Mouse (Mus musculus) kidney, adult 2 months (tissue): ENCODE data around the gene Cyp2w1. TPM values are rescaled to one million over a fixed set of nuclear protein-coding genes. Genes with fewer than 3 reads are reported as not detected.

Source experiments
- DNase-seq: peaks from one replicate; pipeline ENCODE4 v3.0.0; 2021
- H3K27ac ChIP-seq: fragments of 200-500 bp; 2 replicates; pipeline ENCODE4 v1.5.1; 2012; ENCODE audit warnings: low read depth, low read length, control low read depth, inconsistent platforms; ENCODE audit not compliant: insufficient read depth
- H3K27me3 ChIP-seq: fragments of 200-500 bp; replicated peaks from 2 replicates; pipeline ENCODE4 v1.6.1; 2012; ENCODE audit warnings: mild to moderate bottlenecking, moderate library complexity, low read length, inconsistent platforms; ENCODE audit not compliant: control insufficient read depth, insufficient read depth
- H3K36me3 ChIP-seq: fragments of 200-500 bp; 2 replicates; pipeline ENCODE4 v1.6.1; 2012; ENCODE audit warnings: mild to moderate bottlenecking, moderate library complexity, low read length, inconsistent platforms; ENCODE audit not compliant: control insufficient read depth, insufficient read depth
- H3K4me1 ChIP-seq: fragments of 200-500 bp; 2 replicates; pipeline ENCODE4 v1.6.1; 2011; ENCODE audit warnings: low read length; ENCODE audit not compliant: control insufficient read depth, insufficient read depth
- H3K4me3 ChIP-seq: fragments of 200-500 bp; 2 replicates; pipeline ENCODE4 v1.5.1; 2011; ENCODE audit warnings: mild to moderate bottlenecking, low read depth, low read length, control low read depth; ENCODE audit not compliant: insufficient read depth
- CTCF ChIP-seq: fragments of 200-500 bp; conservative IDR thresholded peaks from 2 replicates; pipeline ENCODE4 v1.5.1; 2011; ENCODE audit warnings: low read depth, mild to moderate bottlenecking, control low read depth, low read length, moderate library complexity, mixed read lengths; ENCODE audit not compliant: insufficient read depth, insufficient read length
- POLR2A ChIP-seq: fragments of 200-500 bp; IDR thresholded peaks from one replicate; pipeline ENCODE4 v1.6.1; 2011; ENCODE audit warnings: low read depth, low read length, control low read depth
- WGBS: fragments of 180-500 bp; shearing (Covaris S2); methylation state at CpG from one replicate; pipeline ENCODE4 v1.1.7; 2018; 5-methylcytosine and 5-hydroxymethylcytosine counted together
- polyA plus RNA-seq: library from polyadenylated mRNA; depleted of rRNA; stranded (reverse); fragments of >200 nt; gene quantifications from 2 replicates; pipeline ENCODE4 v1.2.3, GENCODE M21; 2012

The Cyp2w1 gene
- polyA plus RNA-seq, 1 experiment: not detected

DNA sequence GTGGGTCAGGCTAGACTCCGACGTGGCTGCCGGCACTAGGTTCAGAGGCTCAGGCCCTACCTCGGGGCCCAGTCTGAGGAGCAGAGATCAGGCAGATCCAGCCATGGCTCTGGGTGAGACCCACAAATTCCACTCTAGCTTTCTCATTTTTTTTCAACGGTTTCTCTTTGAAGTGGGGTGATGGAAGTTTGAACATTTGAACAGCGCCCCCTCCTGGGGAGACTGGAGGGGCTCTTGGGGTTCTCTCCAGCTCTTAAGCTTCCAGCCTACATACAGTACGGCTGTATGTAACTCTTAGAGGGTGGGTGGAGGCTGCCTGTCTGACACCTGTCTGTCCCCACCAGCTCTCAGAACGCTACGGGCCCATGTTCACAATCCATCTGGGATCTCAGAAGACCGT, 1.1 kb downstream of the Cyp2w1 start:
- TF ChIP-seq POLR2A (no peak), CTCF (peak; percentile 41)
- H3K27me3 ChIP-seq: no peaks in the 10 kb centered on the region
- 64% methylated on average over 10 of the region's 10 CpGs for WGBS
- H3K4me3 ChIP-seq: no peak overlapping the region
- H3K4me1 ChIP-seq: no peaks in the 10 kb centered on the region
- DNase-seq: no peak
- no peak overlapping the region for H3K27ac ChIP-seq
- H3K36me3 ChIP-seq: no peaks in the 10 kb centered on the region

DNA sequence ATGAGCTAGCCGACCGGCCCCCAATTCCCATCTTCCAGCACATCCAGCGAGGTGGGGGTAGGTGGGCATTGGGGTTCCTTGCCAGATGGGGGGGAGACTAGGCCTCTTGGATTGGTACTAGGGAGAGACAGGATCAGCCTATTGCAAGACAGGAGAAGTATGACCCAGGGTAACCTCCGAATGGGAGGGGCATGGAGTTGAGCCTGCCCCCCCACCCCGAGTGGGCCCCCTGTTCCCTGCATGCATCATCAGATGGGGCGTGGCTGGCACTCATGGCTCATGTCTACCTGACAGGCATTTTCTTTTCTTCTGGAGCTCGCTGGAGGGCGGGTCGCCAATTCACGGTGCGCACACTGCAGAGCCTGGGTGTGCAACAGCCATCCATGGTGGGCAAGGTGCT, 1.5 kb downstream of the Cyp2w1 start:
- no peaks in the 10 kb centered on the region for H3K27me3 ChIP-seq
- no peaks in the 10 kb centered on the region for H3K36me3 ChIP-seq
- H3K4me1 ChIP-seq: no peaks in the 10 kb centered on the region
- no peak overlapping the region for H3K27ac ChIP-seq
- 92% methylated on average over 11 of the region's 11 CpGs for WGBS
- H3K4me3 ChIP-seq: no peak overlapping the region
- DNase-seq: no peak
- no peak for TF ChIP-seq POLR2A
- no peak for TF ChIP-seq CTCF

DNA sequence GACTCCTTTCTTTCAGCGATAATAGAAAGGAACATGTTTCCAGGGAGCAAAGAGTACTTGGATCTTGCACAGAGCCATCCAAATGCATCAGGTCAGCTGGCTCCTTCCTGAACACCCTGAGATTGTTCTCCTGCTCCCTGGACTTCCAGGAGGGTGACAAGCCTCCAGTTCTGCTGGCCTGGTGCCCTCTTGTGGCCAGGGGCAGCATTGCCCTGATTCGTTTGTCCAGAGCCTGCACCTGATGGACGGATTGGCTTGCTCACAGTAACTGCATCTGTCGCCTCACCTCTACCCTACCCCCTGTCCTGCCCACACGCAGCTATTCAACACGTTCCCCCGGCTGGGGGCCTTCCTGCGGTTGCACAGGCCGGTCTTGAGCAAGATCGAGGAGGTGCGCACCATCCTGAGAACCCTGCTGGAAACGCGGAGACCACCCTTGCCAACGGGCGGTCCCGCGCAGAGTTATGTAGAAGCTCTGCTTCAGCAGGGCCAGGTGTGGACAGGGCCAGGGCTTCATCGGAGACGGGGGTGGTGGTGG, 2.9 kb downstream of the Cyp2w1 start:
- H3K4me1 ChIP-seq: no peaks in the 10 kb centered on the region
- H3K27ac ChIP-seq: no peak overlapping the region
- peak; percentile 99; the same call in 1 of the 2 replicates for TF ChIP-seq CTCF
- no peak for TF ChIP-seq POLR2A
- no peaks in the 10 kb centered on the region for H3K27me3 ChIP-seq
- 35% methylated on average over 19 of the region's 19 CpGs for WGBS
- no peak overlapping the region for H3K4me3 ChIP-seq
- peak; percentile 92 for DNase-seq
- no peaks in the 10 kb centered on the region for H3K36me3 ChIP-seq

DNA sequence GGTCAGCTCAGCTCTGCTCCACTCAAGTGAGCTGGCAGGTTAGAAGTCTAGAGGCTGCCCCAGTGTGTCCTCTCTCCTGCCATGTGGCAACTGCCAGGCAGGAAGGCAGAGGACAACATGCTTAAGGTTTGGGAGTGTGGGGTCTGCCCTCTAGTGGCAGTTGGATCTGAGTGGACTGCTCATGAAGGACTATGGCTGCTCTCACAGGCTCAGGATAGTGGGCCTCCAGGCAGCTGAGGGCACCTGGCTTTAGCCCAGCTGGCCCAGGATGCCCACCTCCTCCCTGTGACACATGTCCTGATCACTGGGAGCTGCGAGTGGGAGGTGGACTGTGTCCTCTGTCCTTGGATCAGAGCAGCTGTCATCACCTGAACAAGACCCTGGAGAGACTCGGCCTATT, 6.2 kb downstream of the Cyp2w1 start:
- Histone ChIP-seq H3K27me3 (no peaks in the 10 kb centered on the region), H3K4me1 (no peaks in the 10 kb centered on the region), H3K27ac (no peak overlapping the region), H3K4me3 (no peak overlapping the region), H3K36me3 (no peaks in the 10 kb centered on the region)
- no peak for TF ChIP-seq POLR2A
- peak; percentile 81 for TF ChIP-seq CTCF
- DNase-seq: peak; percentile 75
- 66% methylated on average over 2 of the region's 2 CpGs for WGBS

DNA sequence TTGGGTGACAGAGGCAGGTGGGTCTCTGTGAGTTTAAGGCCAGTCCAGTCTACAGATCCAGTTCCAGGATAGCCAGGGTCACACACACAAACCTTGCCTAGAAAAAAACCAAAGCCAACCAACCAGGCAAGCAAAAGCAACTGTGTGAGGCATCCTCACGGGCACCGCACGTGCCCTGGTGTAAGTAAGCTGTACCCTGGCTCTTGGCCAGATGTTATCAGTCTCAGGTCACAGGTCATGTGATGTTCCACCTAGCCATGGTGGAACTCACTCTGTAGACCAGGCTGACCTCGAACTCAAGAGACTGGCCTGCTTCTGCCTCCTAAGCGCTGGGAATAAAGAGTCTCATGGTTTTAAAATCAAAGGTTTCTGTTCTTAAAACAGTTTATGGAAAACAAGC, 6.8 kb downstream of the Cyp2w1 start:
- no peak for TF ChIP-seq POLR2A
- no peak for TF ChIP-seq CTCF
- no peak overlapping the region for H3K27ac ChIP-seq
- 80% methylated on average over 5 of the region's 5 CpGs for WGBS
- H3K36me3 ChIP-seq: no peaks in the 10 kb centered on the region
- no peak for DNase-seq
- no peak overlapping the region for H3K4me3 ChIP-seq
- H3K4me1 ChIP-seq: no peaks in the 10 kb centered on the region; the same call in 1 of the 2 replicates
- H3K27me3 ChIP-seq: no peaks in the 10 kb centered on the region

DNA sequence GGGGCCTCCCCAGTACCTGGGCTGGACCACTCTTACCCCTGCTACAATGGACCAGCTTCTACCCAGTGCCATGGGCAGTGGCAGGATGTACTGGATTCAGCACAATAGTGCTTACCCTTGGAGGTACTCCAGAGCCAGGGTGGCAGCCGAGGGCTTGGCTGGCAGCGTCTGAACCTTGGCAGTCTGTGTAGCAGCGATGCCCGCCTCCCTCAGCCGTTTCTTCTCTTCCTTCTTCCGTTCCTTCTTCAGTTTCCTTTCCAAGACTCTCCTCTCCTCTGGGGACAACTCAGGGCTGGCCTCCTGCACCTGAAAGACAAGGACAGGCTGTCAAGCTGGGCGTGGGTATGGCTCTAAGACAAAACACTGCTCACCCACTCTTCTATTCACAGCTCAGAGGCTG, 11.4 kb downstream of the Cyp2w1 start:
- peaks cover 19% of the 10 kb centered on the region for H3K4me1 ChIP-seq
- 46% methylated on average over 7 of the region's 7 CpGs for WGBS
- peak; percentile 12 for DNase-seq
- H3K27ac ChIP-seq: no peak overlapping the region
- no peak overlapping the region for H3K4me3 ChIP-seq
- H3K36me3 ChIP-seq: no peaks in the 10 kb centered on the region
- H3K27me3 ChIP-seq: no peaks in the 10 kb centered on the region
- TF ChIP-seq POLR2A (no peak), CTCF (no peak)

DNA sequence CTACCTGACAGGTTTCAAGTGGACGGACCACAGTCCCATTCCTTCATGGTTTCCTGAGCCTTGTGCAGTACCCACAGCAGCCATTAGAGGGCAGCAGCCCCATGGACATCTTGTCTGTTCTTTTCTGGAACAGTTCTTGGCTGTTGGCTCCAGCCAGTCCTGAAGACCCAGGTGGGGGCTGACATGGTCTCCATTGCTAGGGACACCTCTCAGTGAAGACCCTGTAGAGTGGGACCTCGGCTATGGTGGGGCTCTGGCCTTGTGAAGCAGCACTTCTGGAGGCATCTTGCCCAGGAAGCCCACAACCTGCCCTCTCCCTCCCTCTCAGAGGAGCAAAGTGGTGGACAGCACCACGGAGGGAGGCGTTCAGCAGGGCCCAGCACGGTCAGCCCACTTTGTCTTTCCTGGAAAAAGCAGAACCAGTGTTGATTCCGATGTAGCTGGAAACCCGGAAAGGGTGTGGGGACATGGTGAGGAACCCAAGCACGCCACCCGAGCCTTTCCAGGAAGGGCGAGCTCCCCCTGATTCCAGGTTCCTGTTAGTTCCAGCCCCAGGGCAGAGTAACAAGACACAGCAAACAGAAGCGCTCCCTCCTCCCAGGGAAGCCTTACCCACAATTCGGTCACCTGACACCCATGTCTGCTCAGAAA, 12.0 kb downstream of the Cyp2w1 start:
- 8% methylated on average over 12 of the region's 12 CpGs for WGBS
- H3K36me3 ChIP-seq: no peaks in the 10 kb centered on the region
- peak; percentile 95 for DNase-seq
- TF ChIP-seq POLR2A: no peak
- peak; percentile 99 for TF ChIP-seq CTCF
- no peaks in the 10 kb centered on the region for H3K27me3 ChIP-seq
- H3K4me3 ChIP-seq: no peak overlapping the region
- H3K4me1 ChIP-seq: peaks cover 22% of the 10 kb centered on the region
- peak overlapping the region; percentile 60 for H3K27ac ChIP-seq
